Mouse (Mus musculus) liver, embryonic 14.5 days (tissue): ENCODE results near the gene Rnf150. TPM values are rescaled to one million over a fixed set of nuclear protein-coding genes. Genes with fewer than 3 reads are reported as not detected.

ENCODE experiments used
- ATAC-seq: fragments of 200-750 bp; cut with Nextera tagmentation; 2 replicates; pipeline ENCODE4 v1.8.0; 2017; ENCODE audit warnings: moderate number of reproducible peaks, mild to moderate bottlenecking, moderate library complexity; ENCODE audit not compliant: insufficient read depth
- DNase-seq, 3 experiments: peaks; one replicate each; pipeline ENCODE4 v3.0.0-alpha.2; 2012 to 2013; ENCODE audit warnings: low read depth in 3 of 3, low spot score in 3 of 3
- H3K27ac ChIP-seq: fragments of 300-500 bp; sonication (generic); 2 replicates; pipeline ENCODE4 v1.5.1; 2014; ENCODE audit warnings: moderate library complexity, mild to moderate bottlenecking, control low read depth, inconsistent platforms
- H3K27me3 ChIP-seq: fragments of 300-500 bp; sonication (generic); 2 replicates; pipeline ENCODE4 v1.6.1; 2014; ENCODE audit warnings: mild to moderate bottlenecking, low read length, moderate library complexity; ENCODE audit not compliant: control insufficient read depth, insufficient read depth
- H3K36me3 ChIP-seq: fragments of 300-500 bp; sonication (generic); replicated peaks from 2 replicates; pipeline ENCODE4 v1.6.1; 2014; ENCODE audit warnings: low read depth; ENCODE audit not compliant: control insufficient read depth, insufficient read depth
- H3K4me1 ChIP-seq, 2 experiments: fragments of 200-500 bp in 1 of 2; fragments of 300-500 bp in 1 of 2; sonication (generic) in 1 of 2; replicated peaks; 2 replicates each; pipeline ENCODE4 v1.6.1; 2012 to 2014; ENCODE audit warnings: antibody characterized with exemption in 1 of 2, inconsistent platforms in 1 of 2, low read length in 1 of 2; ENCODE audit not compliant: control insufficient read depth in 2 of 2, insufficient read depth in 2 of 2
- H3K4me2 ChIP-seq: fragments of 300-500 bp; sonication (generic); 2 replicates; pipeline ENCODE4 v1.6.1; 2014; ENCODE audit warnings: low read depth, mild to moderate bottlenecking, control low read depth, moderate library complexity
- H3K4me3 ChIP-seq, 2 experiments: fragments of 200-500 bp in 1 of 2; fragments of 300-500 bp in 1 of 2; sonication (generic) in 1 of 2; 2 replicates each; pipeline ENCODE4 v1.5.1; 2012 to 2014; ENCODE audit warnings: low read depth in 2 of 2, low read length in 2 of 2, mild to moderate bottlenecking in 2 of 2, control low read depth in 1 of 2, inconsistent platforms in 1 of 2, moderate library complexity in 1 of 2; ENCODE audit not compliant: insufficient read depth in 1 of 2
- H3K9ac ChIP-seq: fragments of 300-500 bp; sonication (generic); replicated peaks from 2 replicates; pipeline ENCODE4 v1.6.1; 2014; ENCODE audit warnings: mild to moderate bottlenecking, control low read depth, moderate library complexity
- H3K9me3 ChIP-seq: fragments of 300-500 bp; sonication (generic); 2 replicates; pipeline ENCODE4 v1.6.1; 2016; ENCODE audit warnings: low read length, mixed read lengths; ENCODE audit not compliant: control insufficient read depth
- CTCF ChIP-seq: IDR thresholded peaks from 2 replicates; pipeline ENCODE4 v1.5.1; 2016; ENCODE audit warnings: antibody characterized with exemption, low read depth, control low read depth
- EP300 ChIP-seq: IDR thresholded peaks from 2 replicates; pipeline ENCODE4 v1.6.1; 2016; ENCODE audit warnings: antibody characterized with exemption, low read depth
- WGBS: fragments of 180-500 bp; shearing (Covaris S2); extraction: QIAGEN DNeasy Blood & Tissue Kit; methylation state at CpG from one replicate; pipeline ENCODE4 v1.1.7; 2014; ENCODE audit not compliant: insufficient replicate concordance; 5-methylcytosine and 5-hydroxymethylcytosine counted together
- polyA plus RNA-seq, 2 experiments: library from polyadenylated mRNA; depleted of rRNA in 1 of 2; stranded (reverse) in 1 of 2; unstranded in 1 of 2; fragments of >200 nt; fragmentation: Nextera tagmentation in 1 of 2; extraction: Ambion mirVana in 1 of 2; gene quantifications; 2 replicates each; pipeline versions ENCODE4 v1.2.1 to v1.2.3; 2012 to 2014

Gene Rnf150
- polyA plus RNA-seq, 2 experiments, result 0.17 to 0.19 TPM

- TF ChIP-seq CTCF (no peak), EP300 (no peak)
- no peak overlapping the region for H3K9ac ChIP-seq
- DNase-seq (no peak), ATAC-seq (no peak)
- 37% methylated on average over 3 of the region's 3 CpGs for WGBS
- H3K27ac ChIP-seq, result no peak overlapping the region
- H3K4me1 ChIP-seq, result no peaks in the 10 kb centered on the region
- no peaks in the 10 kb centered on the region for H3K27me3 ChIP-seq
- no peak overlapping the region for H3K4me2 ChIP-seq
- H3K9me3 ChIP-seq, result no peaks in the 10 kb centered on the region
- H3K4me3 ChIP-seq, result no peak overlapping the region
- H3K36me3 ChIP-seq, result no peaks in the 10 kb centered on the region
These were observed 203.7 kb downstream of the Rnf150 start for GRCm38 (mm10) chr8:83066846-83067245.

GRCm38 (mm10) chr8:83067906-83068305 lies 204.8 kb downstream of the Rnf150 start:
- no peak overlapping the region for H3K4me2 ChIP-seq
- WGBS, result 62% methylated on average over 7 of the region's 7 CpGs
- no peak overlapping the region for H3K27ac ChIP-seq
- H3K4me1 ChIP-seq, result no peaks in the 10 kb centered on the region
- ATAC-seq (no peak), DNase-seq (no peak)
- H3K27me3 ChIP-seq, result no peaks in the 10 kb centered on the region
- no peaks in the 10 kb centered on the region for H3K9me3 ChIP-seq
- H3K36me3 ChIP-seq, result no peaks in the 10 kb centered on the region
- TF ChIP-seq CTCF (no peak), EP300 (no peak)
- H3K9ac ChIP-seq, result no peak overlapping the region
- H3K4me3 ChIP-seq, result no peak overlapping the region

- no peak overlapping the region for H3K4me2 ChIP-seq
- no peak overlapping the region for H3K9ac ChIP-seq
- no peaks in the 10 kb centered on the region for H3K9me3 ChIP-seq
- no peaks in the 10 kb centered on the region for H3K36me3 ChIP-seq
- ATAC-seq, result no peak
- 54% methylated on average over 3 of the region's 3 CpGs for WGBS
- no peaks in the 10 kb centered on the region for H3K27me3 ChIP-seq
- TF ChIP-seq EP300, result no peak
- no peak for TF ChIP-seq CTCF
- DNase-seq, result no peak
- H3K27ac ChIP-seq, result no peak overlapping the region
- H3K4me3 ChIP-seq, result no peak overlapping the region
- no peaks in the 10 kb centered on the region for H3K4me1 ChIP-seq
These were observed 211.1 kb downstream of the Rnf150 start for GRCm38 (mm10) chr8:83074248-83074647.

- Histone ChIP-seq H3K36me3 (no peaks in the 10 kb centered on the region), H3K27ac (no peak overlapping the region), H3K9ac (no peak overlapping the region), H3K27me3 (no peaks in the 10 kb centered on the region), H3K4me3 (no peak overlapping the region), H3K4me2 (no peak overlapping the region), H3K9me3 (no peaks in the 10 kb centered on the region), H3K4me1 (no peaks in the 10 kb centered on the region)
- TF ChIP-seq CTCF (no peak), EP300 (no peak)
- ATAC-seq (no peak), DNase-seq (no peak)
- WGBS, result 45% methylated on average over 1 of the region's 1 CpGs
These were observed 213.5 kb downstream of the Rnf150 start for GRCm38 (mm10) chr8:83076621-83077020.

GRCm38 (mm10) chr8:83077329-83077728 lies 214.2 kb downstream of the Rnf150 start:
- no peaks in the 10 kb centered on the region for H3K36me3 ChIP-seq
- H3K27me3 ChIP-seq, result no peaks in the 10 kb centered on the region
- H3K9me3 ChIP-seq, result no peaks in the 10 kb centered on the region
- no peak for ATAC-seq
- TF ChIP-seq CTCF (no peak), EP300 (no peak)
- 38% methylated on average over 2 of the region's 2 CpGs for WGBS
- H3K27ac ChIP-seq, result no peak overlapping the region
- H3K4me1 ChIP-seq, result no peaks in the 10 kb centered on the region
- no peak overlapping the region for H3K4me3 ChIP-seq
- no peak overlapping the region for H3K4me2 ChIP-seq
- H3K9ac ChIP-seq, result no peak overlapping the region
- DNase-seq, result no peak
